Mouse (Mus musculus) liver, embryonic 11.5 days (tissue): ENCODE measurements around the gene Nap1l1. TPM values are rescaled to one million over a fixed set of nuclear protein-coding genes. Genes with fewer than 3 reads are reported as not detected.
"Not testable (repeated sequence)": the region's sequence is repeated elsewhere in the genome, so short reads cannot be mapped to it uniquely, and the experiment has no call there.

Experiments used
- ATAC-seq: fragments of 200-750 bp; cut with Nextera tagmentation; replicated peaks from 2 replicates; pipeline ENCODE4 v1.8.0; 2017; ENCODE audit warnings: moderate number of reproducible peaks, mild to moderate bottlenecking, moderate TSS enrichment, moderate library complexity; ENCODE audit not compliant: low FRiP score
- DNase-seq: peaks from one replicate; pipeline ENCODE4 v3.0.0-alpha.2; 2017; ENCODE audit warnings: low spot score
- H3K27ac ChIP-seq: fragments of 300-500 bp; sonication (generic); 2 replicates; pipeline ENCODE4 v1.5.1; 2014; ENCODE audit warnings: mild to moderate bottlenecking, low read depth, low read length, control low read depth
- H3K27me3 ChIP-seq: fragments of 300-500 bp; sonication (generic); replicated peaks from 2 replicates; pipeline ENCODE4 v1.6.1; 2014; ENCODE audit warnings: low read length, mixed read lengths; ENCODE audit not compliant: control insufficient read depth, insufficient read depth
- H3K36me3 ChIP-seq: fragments of 300-500 bp; sonication (generic); 2 replicates; pipeline ENCODE4 v1.6.1; 2014; ENCODE audit warnings: mild to moderate bottlenecking, low read length, moderate library complexity, mixed read lengths; ENCODE audit not compliant: control insufficient read depth, insufficient read depth
- H3K4me1 ChIP-seq: fragments of 300-500 bp; sonication (generic); replicated peaks from 2 replicates; pipeline ENCODE4 v1.6.1; 2014; ENCODE audit warnings: low read length, mixed read lengths; ENCODE audit not compliant: control insufficient read depth, insufficient read depth
- H3K4me2 ChIP-seq: fragments of 300-500 bp; sonication (generic); 2 replicates; pipeline ENCODE4 v1.6.1; 2014; ENCODE audit warnings: mild to moderate bottlenecking, control low read depth, moderate library complexity
- H3K4me3 ChIP-seq: fragments of 300-500 bp; sonication (generic); 2 replicates; pipeline ENCODE4 v1.5.1; 2014; ENCODE audit warnings: low read depth, low read length, control low read depth
- H3K9ac ChIP-seq: fragments of 300-500 bp; sonication (generic); 2 replicates; pipeline ENCODE4 v1.6.1; 2014; ENCODE audit warnings: low read depth, low read length, control low read depth
- H3K9me3 ChIP-seq: fragments of 300-500 bp; sonication (generic); 2 replicates; pipeline ENCODE4 v1.6.1; 2016; ENCODE audit warnings: low read length, inconsistent platforms, mixed read lengths; ENCODE audit not compliant: control insufficient read depth
- WGBS: fragments of 180-500 bp; shearing (Covaris S2); extraction: QIAGEN DNeasy Blood & Tissue Kit; methylation state at CpG from one replicate; pipeline ENCODE4 v1.1.7; 2014; 5-methylcytosine and 5-hydroxymethylcytosine counted together
- polyA plus RNA-seq: library from polyadenylated mRNA; unstranded; fragments of >200 nt; fragmentation: Nextera tagmentation; extraction: Ambion mirVana; gene quantifications from 2 replicates; pipeline ENCODE4 v1.2.1, GENCODE M21; 2014

The Nap1l1 gene
- 313 and 324 TPM in 2 replicates for polyA plus RNA-seq

DNA sequence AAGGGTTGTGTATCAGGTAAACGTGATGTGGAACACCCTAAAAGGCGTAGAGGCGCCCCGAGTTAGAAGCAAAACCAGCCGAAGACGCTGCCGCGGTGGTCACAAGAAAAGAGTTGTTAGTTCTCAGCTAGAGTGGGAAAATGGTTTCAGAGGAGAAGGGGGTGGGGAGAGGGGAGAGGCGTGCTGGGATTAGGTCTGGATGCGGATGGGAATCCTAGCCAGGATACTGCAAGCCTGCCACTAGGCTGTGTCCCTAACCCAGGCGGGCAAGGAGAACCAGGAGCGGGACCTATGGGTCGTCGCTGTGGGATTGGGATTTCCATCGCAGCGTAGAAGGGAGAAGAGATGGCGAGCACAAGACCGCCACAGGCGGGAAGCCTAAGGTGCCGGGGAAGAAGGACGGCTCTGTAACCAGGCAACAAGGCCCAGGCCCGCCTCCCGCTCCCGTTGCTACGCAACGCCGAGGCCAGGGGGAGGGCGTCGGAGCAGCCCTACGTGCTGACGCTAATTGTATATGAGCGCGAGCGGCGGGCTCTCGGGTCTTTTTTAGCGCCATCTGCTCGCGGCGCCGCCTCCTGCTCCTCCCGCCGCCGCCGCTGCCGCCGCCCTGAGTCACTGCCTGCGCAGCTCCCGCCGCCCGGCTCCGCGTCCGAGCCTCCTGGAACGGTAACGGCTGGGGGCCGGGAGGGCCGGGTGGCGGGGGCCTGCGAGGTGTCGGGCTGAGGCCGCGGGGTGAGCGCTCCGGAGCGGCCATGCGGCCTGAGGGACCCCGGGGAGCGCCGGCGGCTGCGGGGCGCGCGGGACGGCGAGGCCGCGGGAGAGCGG, at the start of gene Nap1l1:
TSS of gene Nap1l1 (plus strand) at position 538 of the 825 bp plus-strand sequence.
- 2% methylated on average over 75 of the region's 80 CpGs for WGBS
- H3K4me1 ChIP-seq: peaks cover 33% of the 10 kb centered on the region
- DNase-seq (peak; percentile 97), ATAC-seq (peak; percentile 98)
- peak within 1 kb of the TSS; percentile 82 for H3K4me2 ChIP-seq
- peak within 1 kb of the TSS; percentile 97 for H3K9ac ChIP-seq
- peak within 1 kb of the TSS; percentile 99 for H3K4me3 ChIP-seq
- H3K9me3 ChIP-seq: no peaks in the 10 kb centered on the region
- no peaks in the 10 kb centered on the region for H3K27me3 ChIP-seq
- H3K36me3 ChIP-seq: peaks cover 3% of the 10 kb centered on the region; the same call in 1 of the 2 replicates
- H3K27ac ChIP-seq: peak within 1 kb of the TSS; percentile 91

GRCm38 (mm10) chr10:111426491-111426890, 46.5 kb upstream of the Nap1l1 start:
- Histone ChIP-seq H3K4me3 (no peak overlapping the region), H3K9me3 (no peaks in the 10 kb centered on the region), H3K27me3 (no peaks in the 10 kb centered on the region), H3K4me2 (no peak overlapping the region), H3K9ac (no peak overlapping the region), H3K27ac (no peak overlapping the region), H3K36me3 (no peaks in the 10 kb centered on the region), H3K4me1 (peaks cover 8% of the 10 kb centered on the region)
- ATAC-seq (no peak), DNase-seq (no peak)
- WGBS: 80% methylated on average over 1 of the region's 1 CpGs

- no peaks in the 10 kb centered on the region for H3K9me3 ChIP-seq
- DNase-seq: no peak
- H3K4me3 ChIP-seq: no peak overlapping the region
- H3K4me2 ChIP-seq: no peak overlapping the region
- no peak overlapping the region for H3K27ac ChIP-seq
- H3K9ac ChIP-seq: no peak overlapping the region
- no peaks in the 10 kb centered on the region for H3K36me3 ChIP-seq
- H3K27me3 ChIP-seq: no peaks in the 10 kb centered on the region
- no peak for ATAC-seq
- WGBS: 84% methylated on average over 3 of the region's 3 CpGs
- H3K4me1 ChIP-seq: no peaks in the 10 kb centered on the region
Measured at GRCm38 (mm10) chr10:111433502-111433901, 39.5 kb upstream of the Nap1l1 start.

DNA sequence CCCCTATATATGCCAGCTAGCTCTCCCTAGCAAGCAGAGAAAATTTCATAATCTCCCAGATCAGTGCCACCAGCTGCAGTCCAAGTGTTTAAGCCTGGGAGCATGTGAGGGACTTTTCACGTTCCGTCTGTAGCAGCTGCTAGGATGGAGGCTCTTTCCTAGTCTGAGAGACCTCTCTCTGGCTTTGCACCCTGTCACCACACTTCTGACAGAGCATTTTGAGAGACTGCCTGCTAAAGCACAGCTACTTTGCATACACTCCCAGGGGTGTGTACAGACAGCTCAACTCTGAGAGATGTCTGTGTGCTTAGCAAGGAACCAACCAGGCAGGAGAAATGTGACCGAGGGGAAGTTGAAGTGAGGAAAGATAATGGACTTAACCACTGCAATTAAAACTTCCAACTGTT, 32.0 kb upstream of the Nap1l1 start:
- ATAC-seq: peak; percentile 66
- Histone ChIP-seq H3K4me3 (no peak overlapping the region), H3K27me3 (no peaks in the 10 kb centered on the region), H3K36me3 (no peaks in the 10 kb centered on the region), H3K4me2 (no peak overlapping the region), H3K27ac (peak overlapping the region; percentile 66; the same call in 1 of the 2 replicates), H3K4me1 (peaks cover 8% of the 10 kb centered on the region), H3K9me3 (no peaks in the 10 kb centered on the region), H3K9ac (no peak overlapping the region)
- no peak for DNase-seq
- 51% methylated on average over 3 of the region's 3 CpGs for WGBS

- WGBS: 43% methylated on average over 9 of the region's 9 CpGs
- Histone ChIP-seq H3K36me3 (no peaks in the 10 kb centered on the region), H3K27me3 (no peaks in the 10 kb centered on the region), H3K4me3 (no peak overlapping the region), H3K9ac (no peak overlapping the region), H3K27ac (no peak overlapping the region), H3K9me3 (no peaks in the 10 kb centered on the region), H3K4me1 (peaks cover 13% of the 10 kb centered on the region), H3K4me2 (no peak overlapping the region)
- DNase-seq (no peak), ATAC-seq (no peak)
Measured at GRCm38 (mm10) chr10:111444199-111444598, 28.8 kb upstream of the Nap1l1 start.

DNA sequence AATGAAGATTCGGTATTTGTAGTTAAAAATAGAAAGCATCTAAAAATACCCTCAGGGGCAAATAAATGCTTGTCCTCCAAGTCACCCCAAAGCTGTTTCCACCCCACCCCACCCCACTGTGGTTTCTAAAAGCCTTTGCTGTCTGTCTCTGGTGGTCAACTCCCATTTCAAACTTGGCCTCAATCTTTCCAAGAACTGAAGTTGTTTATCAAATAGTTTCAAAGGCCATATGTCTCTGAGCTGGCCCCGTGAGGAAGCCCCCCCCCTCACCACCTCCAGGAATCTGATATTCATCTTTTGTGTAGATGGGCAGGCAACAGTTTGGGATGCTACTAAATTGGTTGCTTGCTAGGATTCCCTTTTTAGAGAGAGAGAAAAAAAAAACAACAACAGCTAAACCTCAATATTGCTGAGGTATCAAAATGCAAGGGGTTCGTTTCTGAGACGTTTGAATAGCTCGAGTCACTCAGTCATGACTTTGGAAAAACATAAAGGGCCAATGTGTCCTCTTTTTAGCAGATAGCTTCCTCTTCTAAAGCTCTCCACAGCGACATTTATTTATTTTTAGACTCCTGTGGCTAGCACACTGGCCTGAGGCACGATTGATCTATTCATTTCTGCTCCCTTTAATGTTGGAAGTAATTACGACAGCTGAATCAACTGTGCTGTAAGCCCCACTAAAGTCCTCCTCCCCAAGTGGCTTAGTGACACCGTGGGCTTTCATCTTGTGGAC, 26.9 kb upstream of the Nap1l1 start:
- H3K36me3 ChIP-seq: no peaks in the 10 kb centered on the region
- WGBS: 29% methylated on average over 9 of the region's 9 CpGs
- no peak overlapping the region for H3K4me3 ChIP-seq
- peaks cover 11% of the 10 kb centered on the region for H3K4me1 ChIP-seq
- H3K27ac ChIP-seq: no peak overlapping the region; the same call in 1 of the 2 replicates
- no peaks in the 10 kb centered on the region for H3K27me3 ChIP-seq
- ATAC-seq (peak; percentile 63), DNase-seq (no peak)
- H3K9me3 ChIP-seq: no peaks in the 10 kb centered on the region
- H3K4me2 ChIP-seq: peak overlapping the region; percentile 42
- H3K9ac ChIP-seq: no peak overlapping the region

DNA sequence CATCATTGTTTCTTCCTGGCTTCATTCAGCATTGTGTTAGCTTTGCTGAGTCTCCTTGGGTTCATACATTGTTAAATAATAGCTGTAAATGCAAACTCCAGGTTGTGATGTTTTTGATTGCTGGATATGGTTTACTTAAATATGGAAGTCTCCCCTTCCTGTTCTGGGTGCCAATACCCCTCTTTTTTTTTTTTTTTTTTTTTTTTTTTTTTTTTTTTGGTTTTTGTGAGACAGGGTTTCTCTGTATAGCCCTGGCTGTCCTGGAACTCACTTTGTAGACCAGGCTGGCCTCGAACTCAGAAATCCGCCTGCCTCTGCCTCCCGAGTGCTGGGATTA, 26.4 kb upstream of the Nap1l1 start:
- H3K9me3 ChIP-seq, H3K36me3 ChIP-seq, DNase-seq, ATAC-seq, H3K4me1 ChIP-seq, H3K4me3 ChIP-seq, H3K27me3 ChIP-seq, H3K9ac ChIP-seq, H3K27ac ChIP-seq: not testable (repeated sequence)
- 86% methylated on average over 3 of the region's 3 CpGs for WGBS
- H3K4me2 ChIP-seq: peak overlapping the region; percentile 42

GRCm38 (mm10) chr10:111449662-111450061, 23.4 kb upstream of the Nap1l1 start:
- peaks cover 13% of the 10 kb centered on the region for H3K4me1 ChIP-seq
- H3K4me3 ChIP-seq, H3K27me3 ChIP-seq, H3K9me3 ChIP-seq, H3K36me3 ChIP-seq, H3K27ac ChIP-seq, H3K9ac ChIP-seq, ATAC-seq, H3K4me2 ChIP-seq, DNase-seq: not testable (repeated sequence)
- 54% methylated on average over 5 of the region's 5 CpGs for WGBS
